Mouse (Mus musculus): ENCODE data around the gene Zdhhc9.

Gene Zdhhc9

GRCm38 (mm10) chrX:48126903-48127476 is 81.7 kb downstream of the Zdhhc9 start:
- no peak for DNase-seq (ENCODE audit: low spot score)

DNA sequence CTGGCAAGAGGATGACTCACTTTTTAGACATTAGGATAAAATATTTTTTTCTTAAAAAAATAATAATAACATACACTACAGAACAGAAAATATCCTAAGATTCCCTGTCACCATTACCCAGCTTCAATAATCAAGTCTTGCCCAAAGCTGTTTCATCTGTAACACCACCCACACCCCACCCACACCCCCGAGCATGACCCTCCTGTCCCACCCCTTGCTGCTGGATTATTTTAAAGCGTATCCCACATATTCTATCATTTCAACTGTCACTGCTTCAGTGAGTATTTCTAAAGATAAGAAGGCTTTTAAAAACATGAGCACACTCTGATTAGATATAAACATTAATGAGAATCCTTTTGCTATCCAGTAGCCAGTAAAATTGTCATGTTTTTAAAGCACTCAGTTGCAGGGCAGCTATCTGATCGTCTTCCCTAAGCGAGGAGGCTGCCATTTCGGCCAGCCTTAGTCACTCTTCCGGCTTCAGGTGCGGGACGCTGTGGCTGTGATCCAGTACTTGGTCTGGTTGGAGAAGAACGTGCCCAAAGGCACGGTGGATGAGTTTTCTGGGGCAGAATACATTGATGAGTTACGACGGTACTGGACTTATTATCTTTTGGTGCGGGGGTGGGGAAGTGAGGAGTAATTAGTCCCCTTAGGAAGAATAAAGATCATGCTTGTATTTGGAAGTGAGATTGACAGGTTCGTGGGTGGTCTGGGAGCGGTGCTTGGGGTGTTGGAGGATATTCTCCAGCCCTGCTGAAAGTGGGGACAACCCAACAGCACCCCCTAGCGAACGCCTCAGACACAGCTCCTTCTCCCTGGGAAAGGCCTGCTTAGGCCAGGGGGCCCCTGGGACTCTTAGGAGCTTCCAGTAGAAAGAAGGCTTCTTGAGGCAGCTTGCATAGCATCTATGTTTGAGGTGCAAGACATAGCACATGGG is 84.3 kb downstream of the Zdhhc9 start:
- DNase-seq (ENCODE audit: low spot score), result peak; percentile 50
